30 mouse cellular contexts compared by ENCODE assay signal in genomic region chr7:121966169-121966568, GRCm38 (mm10). TPM values are rescaled to one million over a fixed set of nuclear protein-coding genes. Genes with fewer than 3 reads are reported as not detected.
DNase-seq lines count a peak whose midpoint lies in the region; ATAC-seq and TF ChIP-seq lines count a peak whose summit lies in the region.
"Had no signal": no experiment of that assay in that cellular context is flagged by ENCODE, and none has a peak within 500 bp of the region (broad histone marks: within the 10 kb centered on the region; RNA-seq: fewer than 3 reads in every experiment).

No protein-coding gene starts in this region.

- 52% methylated on average over 7 of the region's 7 CpGs for WGBS in liver, embryonic 16.5 days (ENCODE audit: insufficient replicate concordance)
- WGBS in liver, embryonic 12.5 days (ENCODE audit: insufficient replicate concordance) = 77% methylated on average over 7 of the region's 7 CpGs
- WGBS in hindbrain, postnatal 0 days = 92% methylated on average over 7 of the region's 7 CpGs

- no peak for TF ChIP-seq CTCF in hindbrain, postnatal 0 days (IDR thresholded peaks at IDR 0.05; ENCODE audit: low read depth)

- no peak overlapping the region for H3K27ac ChIP-seq in liver, embryonic 16.5 days (ENCODE audit: low read length)
- H3K27ac ChIP-seq in liver, embryonic 12.5 days = no peak overlapping the region
- no peak overlapping the region for H3K27ac ChIP-seq in hindbrain, postnatal 0 days
- H3K27ac ChIP-seq: embryonic facial prominence, embryonic 12.5 days; embryonic facial prominence, embryonic 15.5 days; gastrocnemius, adult 2 months; heart, embryonic 15.5 days; hindbrain, embryonic 10.5 days; hindbrain, embryonic 13.5 days had no signal

- no peak overlapping the region for H3K4me2 ChIP-seq in liver, embryonic 16.5 days (ENCODE audit: low read depth, low read length)
- H3K4me2 ChIP-seq in liver, embryonic 12.5 days = no peak overlapping the region
- H3K4me2 ChIP-seq in hindbrain, postnatal 0 days (ENCODE audit: low read depth, low read length) = no peak overlapping the region
- H3K4me2 ChIP-seq: embryonic facial prominence, embryonic 12.5 days; embryonic facial prominence, embryonic 15.5 days; heart, embryonic 12.5 days; heart, embryonic 15.5 days; hindbrain, embryonic 13.5 days had no signal

- peak; percentile 16; the same call in 1 of the 2 replicates for ATAC-seq in liver, embryonic 16.5 days (ENCODE audit: low read depth)
- ATAC-seq in liver, embryonic 12.5 days = no peak
- peak; percentile 64 for ATAC-seq in granulocyte monocyte progenitor cell, adult 5-6 weeks (replicated peaks; ENCODE audit: poor library complexity, severe bottlenecking)
- peak; percentile 53 for ATAC-seq in megakaryocyte-erythroid progenitor cell, adult 5-6 weeks (replicated peaks; ENCODE audit: low FRiP score, low TSS enrichment, poor library complexity, severe bottlenecking)
- no peak for ATAC-seq in hindbrain, postnatal 0 days
- ATAC-seq: forebrain, embryonic 14.5 days; forebrain, postnatal 0 days; hindbrain, embryonic 16.5 days; inflammation-experienced regulatory T-cells, adult 6 months had no signal

- no peaks in the 10 kb centered on the region for H3K27me3 ChIP-seq in liver, embryonic 16.5 days (ENCODE audit: control insufficient read depth, insufficient read depth, low read depth, low read length)
- no peaks in the 10 kb centered on the region for H3K27me3 ChIP-seq in liver, embryonic 12.5 days (replicated peaks)
- H3K27me3 ChIP-seq in hindbrain, postnatal 0 days (ENCODE audit: insufficient read depth, low read length) = no peaks in the 10 kb centered on the region
- H3K27me3 ChIP-seq: CH12.LX; embryonic facial prominence, embryonic 12.5 days; embryonic facial prominence, embryonic 15.5 days; heart, embryonic 12.5 days; heart, embryonic 15.5 days; hindbrain, embryonic 13.5 days had no signal

- H3K9me3 ChIP-seq in liver, embryonic 16.5 days (replicated peaks; ENCODE audit: control insufficient read depth, low read length) = no peaks in the 10 kb centered on the region
- 0 out of 2 replicates have a peak, but pooled peaks cover 4% of the 10 kb centered on the region for H3K9me3 ChIP-seq in liver, embryonic 12.5 days (replicated peaks)
- H3K9me3 ChIP-seq in hindbrain, postnatal 0 days (ENCODE audit: low read length) = no peaks in the 10 kb centered on the region
- H3K9me3 ChIP-seq: embryonic facial prominence, embryonic 12.5 days; embryonic facial prominence, embryonic 15.5 days; G1E; heart, embryonic 15.5 days; hindbrain, embryonic 10.5 days; hindbrain, embryonic 13.5 days had no signal

- no peak overlapping the region for H3K4me3 ChIP-seq in liver, embryonic 16.5 days (ENCODE audit: low read depth, low read length)
- no peak overlapping the region for H3K4me3 ChIP-seq in liver, embryonic 12.5 days
- H3K4me3 ChIP-seq in hindbrain, postnatal 0 days (ENCODE audit: low read length) = no peak overlapping the region
- H3K4me3 ChIP-seq: embryonic facial prominence, embryonic 12.5 days; embryonic facial prominence, embryonic 15.5 days; gastrocnemius, adult 2 months; heart, embryonic 12.5 days; heart, embryonic 15.5 days; hindbrain, embryonic 10.5 days; hindbrain, embryonic 13.5 days had no signal

- DNase-seq in adrenal gland, adult 2 months = peak; percentile 9
- DNase-seq in adrenal gland, adult (ENCODE audit: inconsistent age in 2 of 2, low spot score in 1 of 2) = no peak
- DNase-seq in hindbrain, postnatal 0 days (ENCODE audit: low spot score) = no peak
- no peak for DNase-seq in kidney, adult 11 months
- DNase-seq: B cell, adult 2 months; cerebellum, adult 11 months; cerebellum, adult 2 months; cerebellum, adult 9-11 months; cerebellum, postnatal 25 days; forebrain, postnatal 0 days; gastrocnemius, adult 2 months; gastrocnemius, postnatal 14 days; heart, adult 18-20 months; heart, postnatal 10 days; heart, postnatal 36 days had no signal

- H3K9ac ChIP-seq in liver, embryonic 16.5 days (ENCODE audit: low read depth, low read length) = no peak overlapping the region
- no peak overlapping the region for H3K9ac ChIP-seq in liver, embryonic 12.5 days
- H3K9ac ChIP-seq in hindbrain, postnatal 0 days (replicated peaks; ENCODE audit: low read length) = no peak overlapping the region
- H3K9ac ChIP-seq: embryonic facial prominence, embryonic 12.5 days; embryonic facial prominence, embryonic 15.5 days; forebrain, postnatal 0 days; heart, embryonic 12.5 days; heart, embryonic 15.5 days; hindbrain, embryonic 13.5 days had no signal

- peaks cover 8% of the 10 kb centered on the region for H3K4me1 ChIP-seq in liver, embryonic 16.5 days (ENCODE audit: control insufficient read depth, low read depth, low read length)
- peaks cover 37% of the 10 kb centered on the region for H3K4me1 ChIP-seq in liver, embryonic 12.5 days
- H3K4me1 ChIP-seq in hindbrain, postnatal 0 days (ENCODE audit: insufficient read depth, low read length) = no peaks in the 10 kb centered on the region
- H3K4me1 ChIP-seq: embryonic facial prominence, embryonic 12.5 days; embryonic facial prominence, embryonic 15.5 days; heart, embryonic 15.5 days; hindbrain, embryonic 10.5 days; hindbrain, embryonic 13.5 days had no signal

- peaks cover 13% of the 10 kb centered on the region for H3K36me3 ChIP-seq in liver, embryonic 16.5 days (ENCODE audit: control insufficient read depth, insufficient read depth)
- peaks cover 68% of the 10 kb centered on the region for H3K36me3 ChIP-seq in liver, embryonic 12.5 days
- H3K36me3 ChIP-seq in hindbrain, postnatal 0 days (ENCODE audit: insufficient read depth, low read length) = peaks cover 28% of the 10 kb centered on the region; the same call in 1 of the 2 replicates

RNA-seq across cellular contexts. Expression of gene Cog7, which starts 15.3 kb away (rescaled TPM):
- total RNA-seq in adrenal gland, adult 2 months (2021) = 10 to 100 TPM; 26.9 to 35.8 TPM
- polyA plus RNA-seq in adrenal gland, adult 2 months (2012; rRNA removed) = 25.7 and 26.9 TPM in 2 replicates
- polyA plus RNA-seq in liver, embryonic 16.5 days (2015; fragmentation: Nextera tagmentation; extraction: Ambion mirVana) = 9.6 and 9.9 TPM in 2 replicates
- 15.1 and 16.7 TPM in 2 replicates for polyA plus RNA-seq in liver, embryonic 12.5 days (2016; fragmentation: Nextera tagmentation; extraction: Ambion mirVana)
- total RNA-seq in granulocyte monocyte progenitor cell, adult 5-6 weeks (2014; fragmentation: Nextera tagmentation) = 18.0 and 24.0 TPM in 2 replicates
- total RNA-seq in granulocyte monocyte progenitor cell, adult 5-6 weeks (2017) = 16.9 and 20.0 TPM in 2 replicates
- 15.1 and 16.2 TPM in 2 replicates for total RNA-seq in megakaryocyte-erythroid progenitor cell, adult 5-6 weeks (2014; fragmentation: Nextera tagmentation)
- 10.9 and 11.2 TPM in 2 replicates for total RNA-seq in megakaryocyte-erythroid progenitor cell, adult 5-6 weeks (2017)
- total RNA-seq in hindbrain, postnatal 0 days (2014; rRNA removed) = 38.1 and 39.0 TPM in 2 replicates
- polyA plus RNA-seq in hindbrain, postnatal 0 days (2015; fragmentation: Nextera tagmentation; extraction: Ambion mirVana) = 32.2 and 34.2 TPM in 2 replicates

RNA-seq across cellular contexts. Expression of gene Gga2, which starts 54.9 kb away (rescaled TPM):
- total RNA-seq in adrenal gland, adult 2 months (2021) = 10 to 100 TPM; 19.0 to 19.9 TPM
- 20.2 and 22.5 TPM in 2 replicates for polyA plus RNA-seq in adrenal gland, adult 2 months (2012; rRNA removed)
- 32.6 and 34.6 TPM in 2 replicates for polyA plus RNA-seq in liver, embryonic 16.5 days (2015; fragmentation: Nextera tagmentation; extraction: Ambion mirVana)
- 65.3 and 68.4 TPM in 2 replicates for polyA plus RNA-seq in liver, embryonic 12.5 days (2016; fragmentation: Nextera tagmentation; extraction: Ambion mirVana)
- total RNA-seq in granulocyte monocyte progenitor cell, adult 5-6 weeks (2014; fragmentation: Nextera tagmentation) = 22.6 and 24.3 TPM in 2 replicates
- 19.2 and 21.0 TPM in 2 replicates for total RNA-seq in granulocyte monocyte progenitor cell, adult 5-6 weeks (2017)
- total RNA-seq in megakaryocyte-erythroid progenitor cell, adult 5-6 weeks (2014; fragmentation: Nextera tagmentation) = 39.0 and 40.3 TPM in 2 replicates
- total RNA-seq in megakaryocyte-erythroid progenitor cell, adult 5-6 weeks (2017) = 22.4 and 23.8 TPM in 2 replicates
- 24.3 and 37.5 TPM in 2 replicates for total RNA-seq in hindbrain, postnatal 0 days (2014; rRNA removed)
- 21.4 and 21.5 TPM in 2 replicates for polyA plus RNA-seq in hindbrain, postnatal 0 days (2015; fragmentation: Nextera tagmentation; extraction: Ambion mirVana)

Comparison
In these comparisons a context has a peak if more than half of its experiments do, and no peak if none do; other contexts are left out.
1. ATAC-seq: peak in liver, embryonic 16.5 days (single experiment), granulocyte monocyte progenitor cell, adult 5-6 weeks (single experiment) and megakaryocyte-erythroid progenitor cell, adult 5-6 weeks (single experiment); none in liver, embryonic 12.5 days (single experiment) and hindbrain, postnatal 0 days (single experiment).